Comparison of ENCODE assay signal across 18 mouse cellular contexts in the genomic region with DNA sequence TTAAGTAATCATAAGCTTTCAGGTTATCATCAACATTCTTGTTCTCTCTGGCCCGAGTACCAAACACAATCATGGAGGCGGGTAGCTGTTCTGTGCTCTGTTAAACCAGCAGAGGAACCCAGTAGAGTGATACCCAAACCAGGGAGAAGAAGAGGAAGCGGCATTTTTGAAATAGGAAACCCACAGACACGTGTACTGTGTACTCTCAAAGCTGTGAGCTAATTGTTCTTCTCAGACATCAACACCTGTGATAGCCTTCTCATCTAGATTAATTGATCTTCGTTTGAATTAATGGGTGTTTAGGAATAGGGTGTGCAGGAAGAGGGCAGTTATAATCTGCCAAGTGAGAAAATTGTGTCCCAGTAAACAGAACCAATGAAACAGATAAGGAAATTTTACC.
A peak's percentile ranks its signal among the peaks of the same experiment; 100 is the strongest.
DNase-seq lines count a peak whose midpoint lies in the region; ATAC-seq and TF ChIP-seq lines count a peak whose summit lies in the region.
"Had no signal": no experiment of that assay in that cellular context is flagged by ENCODE, and none has a peak within 500 bp of the region (broad histone marks: within the 10 kb centered on the region; RNA-seq: fewer than 3 reads in every experiment).

No protein-coding gene starts in this region.

- no peak for TF ChIP-seq EP300 in CH12.LX (IDR thresholded peaks at IDR 0.05; ENCODE audit: low read length)

- TF ChIP-seq POLR2A in CH12.LX (IDR thresholded peaks at IDR 0.05; ENCODE audit: low read depth, low read length): no peak

- TF ChIP-seq RAD21 in CH12.LX (IDR thresholded peaks at IDR 0.05; ENCODE audit: low read depth, low read length): no peak

- no peak overlapping the region for H3K4me3 ChIP-seq in CH12.LX (replicated peaks in 1 of 3; ENCODE audit: low read depth in 2 of 3, low read length in 2 of 3, poor library complexity in 1 of 3)
- H3K4me3 ChIP-seq in hindbrain, embryonic 13.5 days: no peak overlapping the region

- H3K27ac ChIP-seq in CH12.LX (ENCODE audit: insufficient read depth, low read depth): no peak overlapping the region
- H3K27ac ChIP-seq in hindbrain, embryonic 13.5 days: no peak overlapping the region

- H3K36me3 ChIP-seq in CH12.LX (replicated peaks in 1 of 2; ENCODE audit: control insufficient read depth in 1 of 2, insufficient read depth in 1 of 2, low read length in 1 of 2): no peaks in the 10 kb centered on the region
- H3K36me3 ChIP-seq in hindbrain, embryonic 13.5 days: no peaks in the 10 kb centered on the region
- H3K36me3 ChIP-seq: G1E had no signal

- ATAC-seq in hindbrain, embryonic 13.5 days (ENCODE audit: low FRiP score): no peak
- ATAC-seq: activated CD4-positive, CD25-positive, alpha-beta regulatory T cell, adult 4 months; CD4-positive, CD25-positive, alpha-beta regulatory T cell, adult 4 months; Patski had no signal

- DNase-seq in CH12.LX (ENCODE audit: extremely low read depth): peak; percentile 21
- DNase-seq: adrenal gland, adult 2 months; adrenal gland, adult 8-10 months; adrenal gland, postnatal 10 days; adrenal gland, postnatal 14 days; adrenal gland, postnatal 25 days; adrenal gland, postnatal 36 days; B cell, adult 2 months; cerebellum, adult 11 months; cerebellum, adult 11-12 months; cerebellum, adult 18-20 months; cerebellum, adult 2 months; cerebellum, adult 8-10 months had no signal

- dilution Hi-C loops in CH12.LX (cut with MboI; ENCODE audit: extremely low pct_ligation_motif_present, extremely low pct_unique_long_range_greater_than_20kb, low sequenced_read_pairs): no loop called here

- 79% methylated on average over 5 of the region's 5 CpGs for WGBS in hindbrain, embryonic 13.5 days

- no peak overlapping the region for H3K4me2 ChIP-seq in CH12.LX (ENCODE audit: insufficient read depth, low read depth, poor library complexity, severe bottlenecking)
- no peak overlapping the region for H3K4me2 ChIP-seq in hindbrain, embryonic 13.5 days

- H3K9ac ChIP-seq in CH12.LX (ENCODE audit: insufficient read depth, low read depth): no peak overlapping the region
- no peak overlapping the region for H3K9ac ChIP-seq in hindbrain, embryonic 13.5 days

- H3K79me2 ChIP-seq in CH12.LX (replicated peaks; ENCODE audit: control insufficient read depth, extremely low read depth, insufficient read depth, poor library complexity, severe bottlenecking): no peaks in the 10 kb centered on the region

- TF ChIP-seq CTCF in CH12.LX (conservative IDR thresholded peaks at IDR 0.05 in 1 of 2, IDR thresholded peaks at IDR 0.05 in 1 of 2; ENCODE audit: low read depth in 2 of 2, low read length in 2 of 2): no peak

- in situ Hi-C loops in CH12.LX (cut with MboI; ENCODE audit: low pct_ligation_motif_present, low pct_unique_long_range_greater_than_20kb, low sequenced_read_pairs): no loop called here

- H3K9me3 ChIP-seq in CH12.LX (replicated peaks; ENCODE audit: low read length): no peaks in the 10 kb centered on the region
- H3K9me3 ChIP-seq in hindbrain, embryonic 13.5 days: no peaks in the 10 kb centered on the region

- no peaks in the 10 kb centered on the region for H3K27me3 ChIP-seq in CH12.LX (replicated peaks)
- H3K27me3 ChIP-seq in hindbrain, embryonic 13.5 days: no peaks in the 10 kb centered on the region

- peaks cover 0 to 8% of the 10 kb centered on the region in 2 experiments; a peak in 1 of 4 replicates for H3K4me1 ChIP-seq in CH12.LX (ENCODE audit: control insufficient read depth in 1 of 2, insufficient read depth in 2 of 2)
- H3K4me1 ChIP-seq in hindbrain, embryonic 13.5 days (replicated peaks): no peaks in the 10 kb centered on the region

TF ChIP-seq in CH12.LX, 34 proteins besides CTCF, POLR2A, EP300 and RAD21:
- peak; percentile 53 for TF ChIP-seq BHLHE40 (IDR thresholded peaks at IDR 0.05; ENCODE audit: low read depth, low read length)
- no peak for TF ChIP-seq ZKSCAN1 (IDR thresholded peaks at IDR 0.05; ENCODE audit: borderline replicate concordance, low read depth, low read length)
- no peak for TF ChIP-seq RCOR1 (conservative IDR thresholded peaks at IDR 0.05; ENCODE audit: low read depth, low read length)
- TF ChIP-seq MAX (IDR thresholded peaks at IDR 0.05; ENCODE audit: low read length): peak; percentile 57
- no peak for TF ChIP-seq E2F4 (IDR thresholded peaks at IDR 0.05; ENCODE audit: insufficient replicate concordance, low read depth, low read length)
- TF ChIP-seq CHD2 (IDR thresholded peaks at IDR 0.05; ENCODE audit: low read length): no peak
- no peak for TF ChIP-seq UBTF (IDR thresholded peaks at IDR 0.05; ENCODE audit: low read depth, low read length)
- 0 out of 2 replicates have a peak, but pooled peaks have one; percentile 29 for TF ChIP-seq MYC (IDR thresholded peaks at IDR 0.05; ENCODE audit: low read depth, low read length)
